ENCODE assay signal across 8 mouse cellular contexts in the genomic region with DNA sequence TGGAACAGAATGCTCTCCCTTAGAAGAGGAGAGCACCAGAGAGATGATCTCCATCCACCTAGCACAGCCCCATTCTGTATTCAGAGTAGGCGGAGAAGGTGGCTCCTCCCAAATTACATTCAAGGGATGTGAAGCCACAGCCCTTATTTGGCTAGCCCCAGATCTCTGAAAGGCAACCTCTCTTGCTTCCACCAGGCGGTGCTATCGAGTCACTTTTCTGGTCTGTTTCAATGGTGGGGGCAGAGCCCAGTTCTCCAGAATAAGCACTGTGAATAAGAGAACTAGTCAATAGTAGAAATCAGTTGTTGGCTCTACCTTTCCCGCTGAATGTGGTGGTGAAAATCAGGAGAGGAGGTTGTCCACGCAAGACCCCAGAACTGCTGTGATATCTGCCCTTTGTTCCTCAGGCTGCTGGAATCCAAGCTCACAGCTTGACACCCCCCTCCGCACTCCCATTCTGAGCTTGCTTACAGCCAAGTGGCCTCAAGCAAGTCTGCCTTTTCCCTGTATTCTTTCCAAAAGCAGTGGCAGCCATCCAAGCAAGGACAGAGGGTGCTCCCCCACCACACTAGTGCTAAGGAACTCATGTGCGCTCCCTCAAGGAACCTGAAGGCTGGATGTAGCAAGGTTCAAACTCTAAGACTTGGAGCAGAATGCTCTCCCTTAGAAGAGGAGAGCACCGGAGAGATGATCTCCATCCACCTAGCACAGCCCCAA. TPM values are rescaled to one million over a fixed set of nuclear protein-coding genes. Genes with fewer than 3 reads are reported as not detected.
DNase-seq lines count a peak whose midpoint lies in the region; ATAC-seq and TF ChIP-seq lines count a peak whose summit lies in the region.

No protein-coding gene starts in this region.

- H3K4me3 ChIP-seq in heart, adult 2 months: no peak overlapping the region
- no peak overlapping the region for H3K4me3 ChIP-seq in heart, embryonic 10.5 days

- H3K27ac ChIP-seq in heart, adult 2 months: no peak overlapping the region
- no peak overlapping the region for H3K27ac ChIP-seq in heart, embryonic 10.5 days

- H3K36me3 ChIP-seq in heart, adult 2 months (ENCODE audit: control insufficient read depth, insufficient read depth, low read length): no peaks in the 10 kb centered on the region
- no peaks in the 10 kb centered on the region for H3K36me3 ChIP-seq in heart, embryonic 10.5 days
- no peaks in the 10 kb centered on the region for H3K36me3 ChIP-seq in splenic B cell, adult 2 months (ENCODE audit: control insufficient read depth, insufficient read depth, low read length, poor library complexity, severe bottlenecking)

- no peaks in the 10 kb centered on the region for H3K9me3 ChIP-seq in heart, embryonic 10.5 days

- no peak; the same call in 1 of the 2 replicates for ATAC-seq in megakaryocyte, adult 5-6 weeks (ENCODE audit: poor library complexity, severe bottlenecking)

- DNase-seq in heart, adult 2 months: no peak
- DNase-seq in heart, embryonic 10.5 days (ENCODE audit: low spot score): no peak
- peak; percentile 54 for DNase-seq in right cerebral cortex, adult 18-20 months
- no peak for DNase-seq in right cerebral cortex, postnatal 36 days (ENCODE audit: low spot score in 2 of 2)
- DNase-seq in cerebellum, postnatal 10 days: peak; percentile 66 to 74
- DNase-seq in left cerebral cortex, postnatal 4 days: peak; percentile 57
- peak; percentile 5 for DNase-seq in splenic B cell, adult 2 months (ENCODE audit: low read depth, low spot score)

- H3K79me2 ChIP-seq in heart, adult 2 months (replicated peaks; ENCODE audit: control insufficient read depth, insufficient read depth, low read length): no peaks in the 10 kb centered on the region

- H3K4me1 ChIP-seq in heart, adult 2 months (ENCODE audit: control insufficient read depth, insufficient read depth, low read length): no peaks in the 10 kb centered on the region
- no peaks in the 10 kb centered on the region for H3K4me1 ChIP-seq in heart, embryonic 10.5 days

- peak; percentile 45 for TF ChIP-seq CTCF in heart, adult 2 months (IDR thresholded peaks at IDR 0.05)

- WGBS in heart, adult 2 months: 41% methylated on average over 8 of the region's 8 CpGs
- 43% methylated on average over 8 of the region's 8 CpGs for WGBS in heart, embryonic 10.5 days

- TF ChIP-seq POLR2A in heart, adult 2 months (IDR thresholded peaks at IDR 0.05; ENCODE audit: insufficient read depth, low read depth, low read length): no peak

- intact Hi-C loops in heart, adult 2 months (cut with DNase I): no loop called here
- intact Hi-C loops in left cerebral cortex, postnatal 4 days (cut with DNase I): no loop called here

- H3K9ac ChIP-seq in heart, adult 2 months (ENCODE audit: low read depth, low read length): no peak overlapping the region

- TF ChIP-seq EP300 in heart, adult 2 months (IDR thresholded peaks at IDR 0.05; ENCODE audit: insufficient read depth, low read depth, low read length): no peak

- H3K27me3 ChIP-seq in heart, adult 2 months (ENCODE audit: control insufficient read depth, insufficient read depth, low read length): no peaks in the 10 kb centered on the region
- H3K27me3 ChIP-seq in heart, embryonic 10.5 days (ENCODE audit: insufficient read depth, poor library complexity, severe bottlenecking): 0 out of 2 replicates have a peak, but pooled peaks cover 5% of the 10 kb centered on the region
- H3K27me3 ChIP-seq in splenic B cell, adult 2 months (ENCODE audit: control insufficient read depth, insufficient read depth, low read length, poor library complexity, severe bottlenecking): no peaks in the 10 kb centered on the region

RNA-seq across cellular contexts. Expression of gene Krt14, which starts 7.1 kb away (rescaled TPM):
- total RNA-seq in heart, adult 2 months (2021): under 1 TPM in 1 of 2 experiments, not detected in 1; 0.31 TPM
- 0.44 and 0.47 TPM in 2 replicates for polyA plus RNA-seq in heart, adult 2 months (2012; rRNA removed)
- 0.70 and 1.5 TPM in 2 replicates for polyA plus RNA-seq in heart, embryonic 10.5 days (2016; fragmentation: Nextera tagmentation; extraction: Ambion mirVana)
- total RNA-seq in left cerebral cortex, postnatal 4 days (2021): under 1 TPM in 1 of 2 experiments, not detected in 1; 0.32 TPM
- total RNA-seq in megakaryocyte, adult 5-6 weeks (2015): not detected in 2 replicates
- total RNA-seq in megakaryocyte, adult 5-6 weeks (2017): not detected in 2 replicates

RNA-seq across cellular contexts. Expression of gene Krt9, which starts 7.2 kb away (rescaled TPM):
- not detected for total RNA-seq in heart, adult 2 months (2021)
- polyA plus RNA-seq in heart, adult 2 months (2012; rRNA removed): not detected in 2 replicates
- not detected in 2 replicates for polyA plus RNA-seq in heart, embryonic 10.5 days (2016; fragmentation: Nextera tagmentation; extraction: Ambion mirVana)
- under 1 TPM; 0.52 to 0.56 TPM for total RNA-seq in left cerebral cortex, postnatal 4 days (2021)
- total RNA-seq in megakaryocyte, adult 5-6 weeks (2015): not detected in 2 replicates
- 0.04 TPM in 1 of 2 replicates, not detected in the other for total RNA-seq in megakaryocyte, adult 5-6 weeks (2017)

RNA-seq across cellular contexts. Expression of gene Krt16, which starts 48.4 kb away (rescaled TPM):
- total RNA-seq in heart, adult 2 months (2021): not detected
- polyA plus RNA-seq in heart, adult 2 months (2012; rRNA removed): not detected in 2 replicates
- not detected in 2 replicates for polyA plus RNA-seq in heart, embryonic 10.5 days (2016; fragmentation: Nextera tagmentation; extraction: Ambion mirVana)
- not detected for total RNA-seq in left cerebral cortex, postnatal 4 days (2021)
- not detected in 2 replicates for total RNA-seq in megakaryocyte, adult 5-6 weeks (2015)
- not detected in 2 replicates for total RNA-seq in megakaryocyte, adult 5-6 weeks (2017)

RNA-seq across cellular contexts. Expression of gene Krt19, which starts 51.8 kb away (rescaled TPM):
- total RNA-seq in heart, adult 2 months (2021): 1 to 10 TPM; 6.9 to 8.5 TPM
- 8.0 and 27.0 TPM in 2 replicates for polyA plus RNA-seq in heart, adult 2 months (2012; rRNA removed)
- 76.3 and 86.1 TPM in 2 replicates for polyA plus RNA-seq in heart, embryonic 10.5 days (2016; fragmentation: Nextera tagmentation; extraction: Ambion mirVana)
- total RNA-seq in left cerebral cortex, postnatal 4 days (2021): 1 to 10 TPM; 1.2 to 1.5 TPM
- not detected in 2 replicates for total RNA-seq in megakaryocyte, adult 5-6 weeks (2015)
- not detected in 2 replicates for total RNA-seq in megakaryocyte, adult 5-6 weeks (2017)

Comparison
In these comparisons a context has a peak if more than half of its experiments do, and no peak if none do; other contexts are left out.
1. DNase-seq: peak in right cerebral cortex, adult 18-20 months (single experiment), cerebellum, postnatal 10 days (2 of 2), left cerebral cortex, postnatal 4 days (single experiment) and splenic B cell, adult 2 months (single experiment); none in heart, adult 2 months (0 of 2), heart, embryonic 10.5 days (single experiment) and right cerebral cortex, postnatal 36 days (0 of 2).